Mouse (Mus musculus) adrenal gland, postnatal 4 days (tissue): ENCODE measurements around the gene Thumpd1. TPM values are rescaled to one million over a fixed set of nuclear protein-coding genes. Genes with fewer than 3 reads are reported as not detected.

Experiments
- DNase-seq, 2 experiments: peaks; one replicate each; pipeline ENCODE4 v3.0.0; 2021 to 2022; ENCODE audit warnings: low spot score in 2 of 2, mixed read lengths in 2 of 2
- total RNA-seq, 2 experiments: library from RNA; stranded (reverse); gene quantifications; 2 replicates each; pipeline ENCODE4 v1.2.3; 2021

Thumpd1 gene
- total RNA-seq, 2 experiments from 2014 or later, result 42.3 to 47.5 TPM

GRCm38 (mm10) chr7:119673465-119673864, 47.1 kb downstream of the Thumpd1 start:
- no peak for DNase-seq

- DNase-seq, result no peak
These were observed 49.7 kb downstream of the Thumpd1 start for GRCm38 (mm10) chr7:119670925-119671324.

- DNase-seq, result no peak
These were observed 50.2 kb downstream of the Thumpd1 start for GRCm38 (mm10) chr7:119670395-119670794.

GRCm38 (mm10) chr7:119667893-119668292, 52.7 kb downstream of the Thumpd1 start:
- no peak for DNase-seq

Other genes with a start within 250 kb of the Thumpd1 start
- 10 to 100 TPM in 1 of 2 experiments, under 1 TPM in 1; 0.51 to 16.2 TPM for gene Umod, start 241.5 kb downstream of the Thumpd1 start, total RNA-seq
- gene Acsm5, start 201.3 kb downstream of the Thumpd1 start, total RNA-seq, result 1 to 10 TPM; 3.8 to 5.0 TPM
- under 1 TPM in 1 of 2 experiments, not detected in 1; 0.22 TPM for gene Pdilt, start 197.3 kb downstream of the Thumpd1 start, total RNA-seq
- gene Acsm2, start 166.5 kb downstream of the Thumpd1 start, total RNA-seq, result 10 to 100 TPM in 1 of 2 experiments, under 1 TPM in 1; 0.87 to 15.2 TPM
- 1 to 10 TPM; 3.5 to 9.0 TPM for gene Acsm1, start 113.8 kb downstream of the Thumpd1 start, total RNA-seq
- not detected for gene Acsm4, start 30.8 kb downstream of the Thumpd1 start, total RNA-seq
- 10 to 100 TPM; 12.9 to 13.5 TPM for gene Acsm3, start 40.1 kb upstream of the Thumpd1 start, total RNA-seq
- gene Rexo5, start 73.2 kb upstream of the Thumpd1 start, total RNA-seq, result 10 to 100 TPM; 12.4 to 13.6 TPM
- gene Eri2, start 73.3 kb upstream of the Thumpd1 start, total RNA-seq, result 10 to 100 TPM; 12.9 to 13.6 TPM
- gene Lyrm1, start 175.1 kb upstream of the Thumpd1 start, total RNA-seq, result 1 to 10 TPM; 3.3 to 4.5 TPM
- gene Dcun1d3, start 175.5 kb upstream of the Thumpd1 start, total RNA-seq, result 10 to 100 TPM; 18.3 to 24.4 TPM